Mouse (Mus musculus): ENCODE data around the gene Dip2c.

GRCm38 (mm10) chr13:9393470-9393869, 117.1 kb downstream of the Dip2c start:
- TF ChIP-seq POLR2A (IDR thresholded peaks at IDR 0.05; ENCODE audit: borderline replicate concordance, control insufficient read depth, low read depth, low read length): no peak
- TF ChIP-seq CTCF (IDR thresholded peaks at IDR 0.05; ENCODE audit: control insufficient read depth, insufficient read depth, low read length): no peak
